Mouse (Mus musculus): Measurements from ENCODE around the gene Trim30b. TPM values are rescaled to one million over a fixed set of nuclear protein-coding genes. Genes with fewer than 3 reads are reported as not detected.

The Trim30b gene
- 0.12 TPM for polyA plus RNA-seq (2014; fragmentation: Illumina TruSeq; extraction: RNeasy Lipid Tissue Mini Kit (QIAGEN cat#74804); ENCODE audit: low read depth, low replicate concordance)

GRCm38 (mm10) chr7:104369736-104370414 lies at the start of gene Trim30b:
Gene Trim30b, minus strand, starts transcription at chr7:104369884.

GRCm38 (mm10) chr7:104400698-104401097 lies 31.0 kb upstream of the Trim30b start, which contains the start of gene Trim30c:
Gene Trim30c, minus strand, starts transcription at chr7:104400837.

GRCm38 (mm10) chr7:104352717-104353599 lies 16.7 kb downstream of the Trim30b start, which contains the start of gene Trim12c:
Gene Trim12c, minus strand, starts transcription at chr7:104353362.

GRCm38 (mm10) chr7:104329171-104329570 lies 40.5 kb downstream of the Trim30b start, which contains the start of gene Trim34b:
Gene Trim34b, plus strand, starts transcription at chr7:104329471.

GRCm38 (mm10) chr7:104315369-104316080 lies 54.2 kb downstream of the Trim30b start, which contains the start of gene Trim12a:
Gene Trim12a, minus strand, starts transcription at chr7:104315466.

Other genes with a start within 250 kb of the Trim30b start
- gene Ubqln5, start 240.1 kb downstream of the Trim30b start, polyA plus RNA-seq (2014; fragmentation: Illumina TruSeq; extraction: RNeasy Lipid Tissue Mini Kit (QIAGEN cat#74804); ENCODE audit: low read depth, low replicate concordance): not detected
- not detected for gene Olfr643, start 232.5 kb downstream of the Trim30b start, polyA plus RNA-seq (2014; fragmentation: Illumina TruSeq; extraction: RNeasy Lipid Tissue Mini Kit (QIAGEN cat#74804); ENCODE audit: low read depth, low replicate concordance)
- gene Ubqln3, start 226.6 kb downstream of the Trim30b start, polyA plus RNA-seq (2014; fragmentation: Illumina TruSeq; extraction: RNeasy Lipid Tissue Mini Kit (QIAGEN cat#74804); ENCODE audit: low read depth, low replicate concordance): not detected
- gene Ubqlnl, start 219.3 kb downstream of the Trim30b start, polyA plus RNA-seq (2014; fragmentation: Illumina TruSeq; extraction: RNeasy Lipid Tissue Mini Kit (QIAGEN cat#74804); ENCODE audit: low read depth, low replicate concordance): not detected
- gene Olfm5, start 205.1 kb downstream of the Trim30b start, polyA plus RNA-seq (2014; fragmentation: Illumina TruSeq; extraction: RNeasy Lipid Tissue Mini Kit (QIAGEN cat#74804); ENCODE audit: low read depth, low replicate concordance): not detected
- gene Olfr648, start 186.5 kb downstream of the Trim30b start, polyA plus RNA-seq (2014; fragmentation: Illumina TruSeq; extraction: RNeasy Lipid Tissue Mini Kit (QIAGEN cat#74804); ENCODE audit: low read depth, low replicate concordance): not detected
- gene Olfr649, start 173.9 kb downstream of the Trim30b start, polyA plus RNA-seq (2014; fragmentation: Illumina TruSeq; extraction: RNeasy Lipid Tissue Mini Kit (QIAGEN cat#74804); ENCODE audit: low read depth, low replicate concordance): not detected
- 0.77 TPM for gene Trim6, start 151.1 kb downstream of the Trim30b start, polyA plus RNA-seq (2014; fragmentation: Illumina TruSeq; extraction: RNeasy Lipid Tissue Mini Kit (QIAGEN cat#74804); ENCODE audit: low read depth, low replicate concordance)
- gene Trim34a, start 125.4 kb downstream of the Trim30b start, polyA plus RNA-seq (2014; fragmentation: Illumina TruSeq; extraction: RNeasy Lipid Tissue Mini Kit (QIAGEN cat#74804); ENCODE audit: low read depth, low replicate concordance): 14.5 TPM
- 2.3 TPM for gene Trim5, start 81.8 kb downstream of the Trim30b start, polyA plus RNA-seq (2014; fragmentation: Illumina TruSeq; extraction: RNeasy Lipid Tissue Mini Kit (QIAGEN cat#74804); ENCODE audit: low read depth, low replicate concordance)
- 17.3 TPM for gene Trim12a, start 54.4 kb downstream of the Trim30b start, polyA plus RNA-seq (2014; fragmentation: Illumina TruSeq; extraction: RNeasy Lipid Tissue Mini Kit (QIAGEN cat#74804); ENCODE audit: low read depth, low replicate concordance)
- gene Trim34b, start 40.4 kb downstream of the Trim30b start, polyA plus RNA-seq (2014; fragmentation: Illumina TruSeq; extraction: RNeasy Lipid Tissue Mini Kit (QIAGEN cat#74804); ENCODE audit: low read depth, low replicate concordance): 0.32 TPM
- gene Trim12c, start 16.5 kb downstream of the Trim30b start, polyA plus RNA-seq (2014; fragmentation: Illumina TruSeq; extraction: RNeasy Lipid Tissue Mini Kit (QIAGEN cat#74804); ENCODE audit: low read depth, low replicate concordance): 13.9 TPM
- gene Trim30c, start 31.0 kb upstream of the Trim30b start, polyA plus RNA-seq (2014; fragmentation: Illumina TruSeq; extraction: RNeasy Lipid Tissue Mini Kit (QIAGEN cat#74804); ENCODE audit: low read depth, low replicate concordance): not detected
- 12.9 TPM for gene Trim30a, start 95.3 kb upstream of the Trim30b start, polyA plus RNA-seq (2014; fragmentation: Illumina TruSeq; extraction: RNeasy Lipid Tissue Mini Kit (QIAGEN cat#74804); ENCODE audit: low read depth, low replicate concordance)
- gene Trim30d, start 138.0 kb upstream of the Trim30b start, polyA plus RNA-seq (2014; fragmentation: Illumina TruSeq; extraction: RNeasy Lipid Tissue Mini Kit (QIAGEN cat#74804); ENCODE audit: low read depth, low replicate concordance): 5.3 TPM
- not detected for gene Olfr651, start 180.2 kb upstream of the Trim30b start, polyA plus RNA-seq (2014; fragmentation: Illumina TruSeq; extraction: RNeasy Lipid Tissue Mini Kit (QIAGEN cat#74804); ENCODE audit: low read depth, low replicate concordance)
- not detected for gene Olfr652, start 191.0 kb upstream of the Trim30b start, polyA plus RNA-seq (2014; fragmentation: Illumina TruSeq; extraction: RNeasy Lipid Tissue Mini Kit (QIAGEN cat#74804); ENCODE audit: low read depth, low replicate concordance)
- gene Olfr653, start 207.4 kb upstream of the Trim30b start, polyA plus RNA-seq (2014; fragmentation: Illumina TruSeq; extraction: RNeasy Lipid Tissue Mini Kit (QIAGEN cat#74804); ENCODE audit: low read depth, low replicate concordance): not detected
- not detected for gene Olfr654, start 217.1 kb upstream of the Trim30b start, polyA plus RNA-seq (2014; fragmentation: Illumina TruSeq; extraction: RNeasy Lipid Tissue Mini Kit (QIAGEN cat#74804); ENCODE audit: low read depth, low replicate concordance)
- gene Olfr655, start 231.9 kb upstream of the Trim30b start, polyA plus RNA-seq (2014; fragmentation: Illumina TruSeq; extraction: RNeasy Lipid Tissue Mini Kit (QIAGEN cat#74804); ENCODE audit: low read depth, low replicate concordance): not detected
- gene Olfr656, start 244.1 kb upstream of the Trim30b start, polyA plus RNA-seq (2014; fragmentation: Illumina TruSeq; extraction: RNeasy Lipid Tissue Mini Kit (QIAGEN cat#74804); ENCODE audit: low read depth, low replicate concordance): not detected

Data from kidney, adult 10 weeks (tissue).